Mouse (Mus musculus) lung, postnatal 0 days (tissue): ENCODE measurements at regions not wholly inside any gene's neighbourhood (a gene's known extent, or its start where the extent isn't known, plus 50 kb on each side); places are given as distances from the start of the nearest gene placed in this dataset.

Source experiments
- CTCF ChIP-seq: IDR thresholded peaks from 2 replicates; pipeline ENCODE4 v1.5.1; 2016; ENCODE audit warnings: antibody characterized with exemption, mild to moderate bottlenecking
- EP300 ChIP-seq: IDR thresholded peaks from 2 replicates; pipeline ENCODE4 v1.6.1; 2016; ENCODE audit warnings: antibody characterized with exemption, mild to moderate bottlenecking, control low read depth

DNA sequence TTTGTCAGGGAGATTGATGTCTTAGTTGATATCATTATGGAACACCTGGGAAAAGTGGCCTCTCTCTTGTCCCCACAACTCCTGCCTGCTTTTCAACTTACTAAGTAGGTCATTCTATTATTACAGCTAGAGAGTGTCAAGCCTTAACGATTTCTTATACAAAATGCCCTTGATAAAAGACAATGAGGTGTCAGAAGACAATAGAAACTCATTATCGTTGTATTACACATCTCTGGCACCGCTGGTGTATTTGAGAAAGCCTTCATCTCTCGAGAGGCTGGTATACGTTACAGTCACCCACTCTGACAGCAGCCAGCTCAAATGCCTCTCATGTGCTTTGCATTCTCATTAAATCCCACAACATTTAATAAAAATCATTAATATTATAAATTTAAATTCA lies 78.8 kb downstream of the Aldh8a1 start:
- TF ChIP-seq EP300 (no peak), CTCF (no peak)
